23 mouse cellular contexts compared by ENCODE assay signal in the genomic region with DNA sequence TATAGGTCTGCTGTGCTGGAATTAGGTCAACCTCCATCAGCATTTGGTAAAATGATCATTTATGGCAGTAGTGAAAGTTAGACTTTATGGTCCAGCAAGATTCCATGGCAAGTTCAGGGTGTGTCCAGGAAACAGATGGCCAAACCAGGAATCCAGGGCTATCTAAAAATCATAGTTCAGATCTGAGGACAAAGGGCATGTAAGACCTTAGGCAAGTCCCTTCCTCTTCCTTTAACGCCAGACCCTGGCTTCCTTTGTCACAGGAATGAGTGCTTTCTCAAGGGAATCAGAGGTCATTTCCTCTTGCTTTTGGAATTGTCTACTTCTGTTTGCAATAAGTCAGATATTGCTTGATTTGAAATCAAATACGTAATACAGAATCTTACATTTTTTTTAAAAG.
DNase-seq lines count a peak whose midpoint lies in the region; ATAC-seq and TF ChIP-seq lines count a peak whose summit lies in the region.
"Had no signal": no experiment of that assay in that cellular context is flagged by ENCODE, and none has a peak within 500 bp of the region (broad histone marks: within the 10 kb centered on the region; RNA-seq: fewer than 3 reads in every experiment).

No protein-coding gene starts in this region.

- H3K27me3 ChIP-seq in heart, adult 2 months (ENCODE audit: control insufficient read depth, insufficient read depth, low read length), result no peaks in the 10 kb centered on the region
- H3K27me3 ChIP-seq in kidney, embryonic 16.5 days (ENCODE audit: insufficient read depth, low read length), result no peaks in the 10 kb centered on the region
- no peaks in the 10 kb centered on the region for H3K27me3 ChIP-seq in intestine, embryonic 15.5 days (replicated peaks)
- no peaks in the 10 kb centered on the region for H3K27me3 ChIP-seq in intestine, postnatal 0 days (replicated peaks; ENCODE audit: control insufficient read depth, insufficient read depth, low read length)
- no peaks in the 10 kb centered on the region for H3K27me3 ChIP-seq in neural tube, embryonic 15.5 days (replicated peaks)
- H3K27me3 ChIP-seq: heart, embryonic 13.5 days; limb, embryonic 15.5 days had no signal

- peak overlapping the region; percentile 8 for H3K27ac ChIP-seq in heart, adult 2 months
- no peak overlapping the region for H3K27ac ChIP-seq in kidney, embryonic 16.5 days (ENCODE audit: low read length)
- no peak overlapping the region for H3K27ac ChIP-seq in intestine, embryonic 15.5 days
- no peak overlapping the region for H3K27ac ChIP-seq in intestine, postnatal 0 days (ENCODE audit: low read depth, low read length)
- H3K27ac ChIP-seq in neural tube, embryonic 15.5 days (replicated peaks), result no peak overlapping the region
- H3K27ac ChIP-seq: embryonic facial prominence, embryonic 10.5 days; forebrain, embryonic 10.5 days; hindbrain, embryonic 10.5 days; limb, embryonic 15.5 days; liver, embryonic 15.5 days had no signal

- H3K9ac ChIP-seq in heart, adult 2 months (ENCODE audit: low read depth, low read length), result no peak overlapping the region
- H3K9ac ChIP-seq in kidney, embryonic 16.5 days (replicated peaks; ENCODE audit: low read length), result no peak overlapping the region
- no peak overlapping the region for H3K9ac ChIP-seq in intestine, embryonic 15.5 days
- H3K9ac ChIP-seq in intestine, postnatal 0 days (ENCODE audit: low read depth, low read length), result no peak overlapping the region
- no peak overlapping the region for H3K9ac ChIP-seq in neural tube, embryonic 15.5 days (replicated peaks)
- H3K9ac ChIP-seq: heart, embryonic 13.5 days; limb, embryonic 15.5 days; liver, embryonic 15.5 days had no signal

- TF ChIP-seq POLR2A in heart, adult 2 months (IDR thresholded peaks at IDR 0.05; ENCODE audit: insufficient read depth, low read depth, low read length), result no peak

- ATAC-seq in kidney, embryonic 16.5 days (ENCODE audit: low FRiP score, low TSS enrichment), result no peak
- peak; percentile 69; the same call in 1 of the 2 replicates for ATAC-seq in intestine, embryonic 15.5 days
- peak; percentile 64 for ATAC-seq in intestine, postnatal 0 days
- no peak for ATAC-seq in neural tube, embryonic 15.5 days (ENCODE audit: low FRiP score)
- ATAC-seq: forebrain, embryonic 16.5 days; hindbrain, embryonic 16.5 days had no signal

- no peak for TF ChIP-seq EP300 in heart, adult 2 months (IDR thresholded peaks at IDR 0.05; ENCODE audit: insufficient read depth, low read depth, low read length)

- peaks cover 17% of the 10 kb centered on the region for H3K36me3 ChIP-seq in heart, adult 2 months (ENCODE audit: control insufficient read depth, insufficient read depth, low read length)
- no peaks in the 10 kb centered on the region for H3K36me3 ChIP-seq in kidney, embryonic 16.5 days (ENCODE audit: insufficient read depth, low read length)
- H3K36me3 ChIP-seq in intestine, embryonic 15.5 days, result no peaks in the 10 kb centered on the region; the same call in 1 of the 2 replicates
- H3K36me3 ChIP-seq in intestine, postnatal 0 days (ENCODE audit: control insufficient read depth, insufficient read depth), result no peaks in the 10 kb centered on the region
- no peaks in the 10 kb centered on the region for H3K36me3 ChIP-seq in neural tube, embryonic 15.5 days
- H3K36me3 ChIP-seq: forebrain, embryonic 10.5 days; hindbrain, embryonic 10.5 days; liver, embryonic 15.5 days had no signal

- intact Hi-C loops in heart, adult 2 months (cut with DNase I), result loop anchor here (1.0 to 5.0 kb wide), 5 partner anchors 20 to 142 kb away; partner anchors contain the start of gene Cald1
- intact Hi-C loops in heart, postnatal 10 days (cut with DNase I), result loop anchor here (5.0 kb wide), 1 partner anchor 63 kb away; no protein-coding TSS in a partner anchor

- peak in 1 of 2 experiments; percentile 36 for DNase-seq in heart, adult 2 months
- DNase-seq in heart, postnatal 10 days, result no peak
- DNase-seq in kidney, adult 8-10 months, result peak; percentile 17 to 59
- DNase-seq: adrenal gland, postnatal 10 days; cerebellum, adult 8-10 months; gastrocnemius, postnatal 25 days; left cerebral cortex, postnatal 4 days; lung, postnatal 4 days; midbrain, embryonic 14.5 days; right cerebral cortex, postnatal 14 days; spleen, adult 18-20 months had no signal

- TF ChIP-seq CTCF in heart, adult 2 months (IDR thresholded peaks at IDR 0.05), result no peak
- TF ChIP-seq CTCF in intestine, postnatal 0 days (IDR thresholded peaks at IDR 0.05; ENCODE audit: low read depth), result no peak

- H3K4me3 ChIP-seq in heart, adult 2 months, result no peak overlapping the region
- H3K4me3 ChIP-seq in kidney, embryonic 16.5 days (ENCODE audit: low read length), result no peak overlapping the region
- no peak overlapping the region for H3K4me3 ChIP-seq in intestine, embryonic 15.5 days (replicated peaks)
- no peak overlapping the region for H3K4me3 ChIP-seq in intestine, postnatal 0 days (ENCODE audit: low read depth, low read length)
- no peak overlapping the region for H3K4me3 ChIP-seq in neural tube, embryonic 15.5 days (replicated peaks)
- H3K4me3 ChIP-seq: embryonic facial prominence, embryonic 10.5 days; forebrain, embryonic 10.5 days; heart, embryonic 13.5 days; hindbrain, embryonic 10.5 days; limb, embryonic 15.5 days; liver, embryonic 15.5 days had no signal

- peaks cover 16% of the 10 kb centered on the region for H3K4me1 ChIP-seq in heart, adult 2 months (ENCODE audit: control insufficient read depth, insufficient read depth, low read length)
- peaks cover 20% of the 10 kb centered on the region for H3K4me1 ChIP-seq in kidney, embryonic 16.5 days (ENCODE audit: insufficient read depth, low read length)
- H3K4me1 ChIP-seq in intestine, embryonic 15.5 days (replicated peaks), result peaks cover 9% of the 10 kb centered on the region; the same call in 1 of the 2 replicates
- peaks cover 4% of the 10 kb centered on the region; the same call in 1 of the 2 replicates for H3K4me1 ChIP-seq in intestine, postnatal 0 days (replicated peaks; ENCODE audit: control insufficient read depth, insufficient read depth, low read length)
- no peaks in the 10 kb centered on the region for H3K4me1 ChIP-seq in neural tube, embryonic 15.5 days
- H3K4me1 ChIP-seq: liver, embryonic 15.5 days had no signal

- no peaks in the 10 kb centered on the region for H3K9me3 ChIP-seq in kidney, embryonic 16.5 days (ENCODE audit: low read length)
- H3K9me3 ChIP-seq in intestine, embryonic 15.5 days, result no peaks in the 10 kb centered on the region
- no peaks in the 10 kb centered on the region for H3K9me3 ChIP-seq in intestine, postnatal 0 days (ENCODE audit: control insufficient read depth)
- H3K9me3 ChIP-seq in neural tube, embryonic 15.5 days (replicated peaks), result no peaks in the 10 kb centered on the region
- H3K9me3 ChIP-seq: embryonic facial prominence, embryonic 10.5 days; forebrain, embryonic 10.5 days; heart, embryonic 13.5 days; hindbrain, embryonic 10.5 days; limb, embryonic 15.5 days; liver, embryonic 15.5 days had no signal

- 31% methylated on average over 2 of the region's 2 CpGs for WGBS in heart, adult 2 months
- WGBS in kidney, embryonic 16.5 days, result 65% methylated on average over 2 of the region's 2 CpGs
- 63% methylated on average over 2 of the region's 2 CpGs for WGBS in intestine, embryonic 15.5 days
- 48% methylated on average over 2 of the region's 2 CpGs for WGBS in intestine, postnatal 0 days
- 87% methylated on average over 2 of the region's 2 CpGs for WGBS in neural tube, embryonic 15.5 days

- no peaks in the 10 kb centered on the region for H3K79me2 ChIP-seq in heart, adult 2 months (replicated peaks; ENCODE audit: control insufficient read depth, insufficient read depth, low read length)

- no peak overlapping the region for H3K4me2 ChIP-seq in kidney, embryonic 16.5 days (replicated peaks; ENCODE audit: low read depth, low read length)
- no peak overlapping the region for H3K4me2 ChIP-seq in intestine, embryonic 15.5 days (replicated peaks)
- no peak overlapping the region for H3K4me2 ChIP-seq in intestine, postnatal 0 days (replicated peaks; ENCODE audit: low read depth)
- no peak overlapping the region for H3K4me2 ChIP-seq in neural tube, embryonic 15.5 days
- H3K4me2 ChIP-seq: heart, embryonic 13.5 days; limb, embryonic 15.5 days; liver, embryonic 15.5 days had no signal

Comparison
In these comparisons a context has a peak if more than half of its experiments do, and no peak if none do; other contexts are left out.
1. DNase-seq: peak in kidney, adult 8-10 months (2 of 2); none in heart, postnatal 10 days (0 of 2).
2. ATAC-seq: peak in intestine, embryonic 15.5 days (single experiment) and intestine, postnatal 0 days (single experiment); none in kidney, embryonic 16.5 days (single experiment) and neural tube, embryonic 15.5 days (single experiment).